Mouse (Mus musculus): ENCODE results near the gene Adcy7.

The Adcy7 gene

DNA sequence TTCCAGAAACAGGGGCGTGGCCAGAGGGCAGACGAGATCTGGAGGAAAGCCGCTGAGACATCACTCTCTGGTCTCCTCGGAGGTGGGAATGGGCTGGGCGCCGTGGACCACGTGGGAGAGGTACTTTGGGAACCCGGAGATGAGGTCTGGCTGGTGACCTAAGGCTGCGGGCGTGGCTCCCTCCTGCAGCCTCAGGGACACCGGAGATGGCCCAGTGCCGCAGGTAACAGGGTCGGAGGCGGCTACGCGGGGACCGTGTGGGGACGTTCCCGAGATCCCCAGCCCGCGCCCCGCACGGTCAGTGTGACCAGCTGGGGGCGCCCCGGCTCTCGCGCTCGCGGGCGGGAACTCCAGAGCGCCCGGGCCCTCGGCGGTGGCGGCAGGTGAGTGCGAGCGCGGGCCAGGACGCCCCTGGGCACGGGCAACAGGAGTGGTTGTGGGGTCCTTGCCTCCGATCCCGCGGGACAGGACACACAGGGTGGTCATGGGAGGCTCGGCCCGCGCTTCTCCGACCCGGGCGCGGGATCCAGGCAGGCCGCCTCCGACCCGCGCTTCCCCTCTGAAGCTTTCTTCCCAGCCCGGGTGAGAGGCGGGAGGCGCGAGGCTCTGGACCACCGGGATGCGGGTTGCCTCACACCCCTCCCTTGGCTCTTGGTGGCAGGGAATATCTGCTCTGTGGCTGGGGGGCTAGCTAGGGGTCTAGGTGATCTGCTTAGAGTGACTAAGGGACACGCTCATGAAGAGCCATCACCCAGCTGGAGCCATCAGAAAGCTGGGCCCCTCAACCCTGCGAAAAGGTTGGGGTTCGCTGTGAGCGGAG is at the start of gene Adcy7:
Adcy7 (plus strand) TSS at position 173 of the 820 bp plus-strand sequence.
- peak; percentile 57 to 66 for DNase-seq

DNA sequence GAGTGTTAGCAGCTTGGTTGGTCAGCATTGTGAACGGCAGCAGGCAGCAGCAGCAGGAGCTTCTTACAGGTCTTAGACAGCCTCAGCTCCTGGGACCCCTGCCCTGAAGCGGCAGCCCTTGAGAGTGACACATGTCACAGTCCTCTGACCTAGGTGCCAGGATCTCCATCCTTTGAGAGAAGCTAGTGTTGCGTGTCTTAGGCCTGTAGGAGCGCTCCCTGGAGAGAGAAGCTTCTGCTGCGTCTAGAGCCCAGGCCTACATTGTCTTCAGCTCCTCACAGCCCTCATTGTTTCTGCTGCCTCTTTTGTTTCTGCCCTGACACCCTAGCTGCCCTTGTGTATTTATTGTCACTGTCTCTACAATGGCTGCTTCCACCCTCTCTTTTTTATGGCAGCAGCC is 46.8 kb upstream of the Adcy7 start:
- DNase-seq, result no peak

DNA sequence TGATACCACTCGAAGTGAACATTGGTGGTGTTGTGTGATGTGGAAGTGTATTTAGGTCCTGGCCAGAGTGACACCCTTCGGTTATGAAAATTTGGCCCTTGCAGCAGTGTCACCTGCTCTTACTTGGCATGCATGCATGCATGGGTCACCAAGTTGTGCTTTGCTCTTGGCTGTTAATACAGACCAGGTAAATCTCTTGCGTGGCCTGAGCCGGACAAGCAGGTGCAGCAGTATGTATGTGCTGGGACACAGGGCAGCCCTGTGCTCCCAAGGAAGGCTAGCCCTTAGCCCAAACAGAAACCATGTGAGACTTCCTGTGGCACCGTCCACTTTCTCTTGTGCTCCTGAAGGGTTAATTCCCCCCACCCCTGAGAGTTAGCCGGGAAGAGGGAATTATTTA is 44.4 kb upstream of the Adcy7 start:
- DNase-seq, result no peak

DNA sequence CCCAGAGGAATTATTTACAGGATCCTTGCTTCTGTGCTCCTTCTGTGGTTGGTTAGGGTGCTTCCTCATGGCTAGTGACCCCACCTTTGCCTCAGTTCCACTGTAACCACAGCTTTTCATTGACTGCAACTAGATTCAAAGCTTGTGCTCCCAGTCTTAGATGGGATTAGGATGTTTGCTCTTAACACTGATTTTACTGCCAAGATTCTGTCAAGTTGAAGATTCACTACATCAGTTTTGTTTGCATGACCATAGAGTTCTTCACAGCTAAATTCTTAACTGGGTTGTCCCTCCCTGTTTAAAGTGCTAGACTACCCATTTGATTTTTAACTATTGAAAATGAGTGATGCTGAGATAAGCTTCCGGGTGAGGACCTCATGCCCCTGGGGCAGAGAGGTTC is 43.9 kb upstream of the Adcy7 start:
- no peak for DNase-seq

DNA sequence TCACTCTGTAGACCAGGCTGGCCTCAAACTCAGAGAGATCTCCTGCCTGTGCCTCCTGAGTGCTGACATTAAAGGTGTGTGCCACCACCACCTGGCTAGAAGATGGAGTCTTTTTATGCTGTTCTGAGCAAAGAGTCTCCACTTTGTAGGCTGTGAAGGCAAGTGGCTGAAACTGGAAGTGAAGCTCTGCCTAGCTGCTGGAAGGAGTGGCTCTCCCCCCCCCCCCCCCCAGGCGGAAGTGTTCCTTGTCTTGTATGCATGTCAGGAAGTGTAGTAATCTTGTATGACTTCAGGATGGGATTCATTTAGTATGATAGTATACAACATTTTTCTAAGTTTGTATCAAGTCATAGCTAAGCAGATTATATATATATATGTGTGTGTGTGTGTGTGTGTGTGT is 43.4 kb upstream of the Adcy7 start:
- DNase-seq, result no peak

DNA sequence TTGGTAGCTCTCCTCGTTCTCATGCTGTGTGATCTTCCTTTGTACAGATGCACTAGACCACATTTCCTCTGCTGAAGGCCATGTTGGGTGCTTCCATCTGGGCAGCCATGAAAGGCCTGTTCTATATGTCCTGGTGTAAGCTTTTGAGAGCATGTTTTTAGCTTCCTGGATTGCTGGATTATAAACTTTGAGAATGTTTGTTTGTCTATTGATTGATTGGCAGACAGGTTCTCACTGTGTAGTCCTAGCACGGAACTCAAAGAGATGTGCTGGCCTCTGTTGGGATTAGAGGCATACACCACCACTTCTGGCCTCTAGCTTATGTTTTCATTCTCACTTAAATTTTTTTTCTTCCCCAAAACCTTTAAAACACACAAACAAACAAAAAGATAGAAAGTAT is 35.5 kb upstream of the Adcy7 start:
- no peak for DNase-seq

DNA sequence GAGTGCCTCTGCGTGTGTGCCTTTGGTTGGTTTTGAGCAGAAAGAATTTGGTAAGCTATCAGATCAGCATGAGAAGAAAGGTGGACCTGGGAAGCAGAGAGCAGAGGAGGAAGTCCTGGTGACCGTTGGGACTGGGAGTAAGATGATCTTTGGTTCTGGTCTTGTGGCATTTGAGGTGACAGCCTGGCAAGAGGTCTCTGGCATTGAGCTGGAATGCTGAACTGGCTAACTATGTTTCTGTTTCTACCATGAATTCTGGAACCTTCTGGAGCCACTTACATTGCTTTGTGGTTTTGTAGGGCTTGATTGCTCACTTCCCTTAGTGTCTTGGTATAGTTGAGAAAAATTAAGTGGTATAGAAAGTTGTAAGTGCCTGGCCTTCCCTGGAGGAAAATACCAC is 34.6 kb upstream of the Adcy7 start:
- DNase-seq, result no peak

DNA sequence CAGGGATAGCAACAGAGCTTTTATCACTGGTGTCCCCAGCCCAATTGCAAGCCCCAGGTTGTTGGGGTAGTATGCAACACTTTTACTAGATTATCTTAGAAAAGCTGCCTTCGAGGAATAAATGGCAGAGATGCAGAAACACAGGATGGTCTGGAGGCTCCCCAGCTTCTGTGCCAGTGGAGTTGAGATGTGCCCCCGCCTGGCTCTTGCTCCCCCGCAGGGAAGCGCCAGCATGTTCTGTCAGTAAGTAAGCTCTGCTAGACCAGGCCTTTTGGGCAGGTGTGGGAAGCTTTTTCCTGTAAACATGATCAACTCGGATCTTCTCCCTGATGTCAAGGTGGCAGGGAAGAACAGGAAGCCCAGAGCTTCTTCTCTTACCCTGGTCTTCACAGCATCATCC is 32.9 kb upstream of the Adcy7 start:
- DNase-seq, result no peak

DNA sequence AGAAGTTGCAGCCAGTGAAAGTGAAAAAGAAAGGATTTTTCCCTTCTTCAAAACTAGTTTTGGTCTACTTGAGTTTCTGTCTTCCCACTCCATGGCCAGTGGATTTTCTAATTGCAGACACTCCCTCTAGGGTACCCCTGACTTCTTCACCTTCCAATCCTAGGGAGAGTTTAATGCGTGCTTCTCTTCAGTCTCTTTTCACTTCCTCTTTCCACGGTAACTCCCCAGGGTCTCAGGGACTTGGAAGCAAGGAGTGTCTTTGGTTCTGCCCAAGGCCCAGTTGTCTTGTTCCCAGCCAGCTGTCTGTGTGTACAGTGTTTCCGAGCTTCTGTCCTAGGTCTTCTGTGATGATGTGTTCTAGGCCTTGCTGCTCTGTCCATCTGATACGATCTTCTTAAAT is 30.3 kb upstream of the Adcy7 start:
- DNase-seq, result no peak

DNA sequence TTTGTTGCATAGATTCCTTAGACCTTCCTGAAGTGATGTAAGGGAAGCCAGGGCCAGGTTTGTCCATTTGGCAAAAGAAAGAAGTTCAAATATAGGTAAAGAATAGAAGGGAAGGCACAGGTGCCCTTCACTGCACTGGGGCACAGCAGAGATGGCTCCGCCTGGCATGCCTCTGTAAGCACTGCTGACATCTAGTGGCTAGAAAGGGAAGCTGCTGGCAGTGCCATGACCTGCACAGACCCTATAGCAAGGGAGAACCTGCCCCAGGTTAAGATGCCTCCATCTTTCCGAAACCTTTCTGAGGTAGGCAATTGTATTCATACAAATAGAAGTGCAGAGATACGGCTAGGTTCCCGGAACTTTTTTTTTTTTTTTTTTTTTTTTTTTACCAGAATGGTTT is 27.9 kb upstream of the Adcy7 start:
- DNase-seq, result peak; percentile 62 to 70

DNA sequence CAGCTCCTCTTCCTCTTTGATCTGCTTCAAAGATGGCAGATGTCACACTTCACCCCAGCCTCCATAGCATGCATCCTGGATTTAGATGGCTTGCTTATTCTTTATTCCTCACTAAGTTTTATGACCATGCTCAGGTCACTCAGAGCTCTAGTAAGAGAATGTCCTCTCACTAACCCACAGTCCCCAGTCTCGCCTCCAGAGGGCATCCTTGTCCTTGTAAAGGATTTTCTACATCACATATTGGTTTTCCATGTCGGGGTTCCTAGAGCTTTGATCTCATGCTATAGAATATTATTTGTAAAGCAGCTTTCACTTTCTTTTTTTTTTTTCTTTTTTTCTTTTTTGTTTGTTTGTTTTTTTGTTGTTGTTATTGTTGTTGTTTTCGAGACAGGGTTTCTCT is 19.4 kb upstream of the Adcy7 start:
- peak; percentile 31 to 32 for DNase-seq

DNA sequence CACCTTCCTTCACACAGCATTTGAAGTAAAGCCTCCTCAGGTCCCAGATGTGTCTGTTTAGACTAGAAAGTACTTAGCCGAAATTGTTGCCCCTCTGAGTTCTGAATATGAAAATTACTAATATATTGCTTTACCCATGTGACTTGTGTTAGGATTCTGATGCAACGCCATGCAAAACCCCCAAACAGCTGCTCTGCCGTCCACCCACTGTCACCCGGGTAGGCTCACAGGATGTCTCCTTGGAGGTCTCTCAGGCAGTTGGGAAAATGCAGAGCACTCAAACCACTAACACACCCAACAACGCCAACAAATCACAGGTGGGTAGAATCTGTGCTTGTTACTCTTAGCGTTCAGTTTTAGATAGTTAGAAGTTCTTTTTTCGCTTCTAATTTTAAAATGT is 17.2 kb upstream of the Adcy7 start:
- no peak for DNase-seq

DNA sequence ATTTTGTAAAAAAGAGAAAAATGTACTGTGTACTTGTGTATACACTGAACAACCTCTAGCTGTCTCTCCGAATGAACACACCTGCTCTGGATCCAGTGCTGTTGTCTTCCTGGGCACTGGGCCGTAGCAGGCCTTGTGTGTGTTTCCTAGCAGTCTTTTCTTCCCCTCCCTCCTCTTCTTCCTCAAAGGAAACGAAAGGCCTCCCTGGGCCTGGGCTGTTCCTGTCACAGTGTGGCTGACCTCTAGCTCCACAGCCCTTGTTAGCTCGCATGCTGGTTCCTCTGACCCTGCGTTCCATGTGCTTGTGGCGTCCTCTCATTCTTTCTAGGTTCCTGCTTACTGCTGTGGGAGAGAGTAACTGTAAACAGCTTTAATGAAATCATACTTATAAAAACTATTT is 14.2 kb upstream of the Adcy7 start:
- DNase-seq, result no peak

DNA sequence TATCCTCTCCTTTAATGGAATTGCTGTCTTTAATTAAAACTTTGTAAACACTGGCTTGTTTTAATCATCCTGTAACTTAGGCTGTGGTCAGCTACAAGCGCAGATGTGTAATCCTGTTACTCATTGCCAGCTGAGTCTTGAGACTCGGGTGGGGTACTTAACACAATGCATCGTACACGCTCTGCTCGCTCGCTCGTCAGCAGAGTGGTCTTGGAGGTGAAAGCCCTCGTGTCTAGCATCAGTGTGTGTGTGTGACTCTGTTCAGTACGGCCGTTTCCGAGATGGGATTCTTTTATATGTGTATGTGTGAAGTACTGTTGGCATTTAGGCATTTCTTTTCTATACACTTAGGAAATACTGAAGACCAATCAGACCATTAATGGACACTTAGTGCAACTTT is 13.7 kb upstream of the Adcy7 start:
- no peak for DNase-seq

DNA sequence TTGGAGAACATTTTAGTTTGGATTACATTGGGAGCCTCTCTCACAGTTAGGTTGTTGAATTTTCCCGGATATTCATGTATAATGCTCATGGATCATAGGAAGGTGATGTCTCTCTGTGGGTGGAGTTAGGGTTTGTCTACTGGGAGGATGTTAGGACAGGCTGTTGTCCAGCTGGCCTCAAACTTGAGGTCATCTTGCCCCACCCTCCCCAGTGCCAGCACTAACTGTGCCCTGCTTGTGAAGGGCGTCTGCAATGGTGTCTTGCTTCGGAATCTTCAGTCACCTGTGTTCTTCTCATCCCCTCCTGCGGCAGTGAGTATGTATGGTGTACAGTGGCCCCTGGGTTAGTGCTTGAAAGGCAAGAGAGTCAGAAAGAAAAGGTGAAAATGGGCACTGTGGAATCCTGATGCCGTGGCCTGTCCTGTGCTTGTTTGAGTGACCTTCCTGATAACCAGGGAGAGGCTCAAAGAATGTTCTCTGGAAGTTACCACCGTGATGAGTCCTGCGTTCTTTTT is 11.7 kb upstream of the Adcy7 start:
- DNase-seq, result no peak

DNA sequence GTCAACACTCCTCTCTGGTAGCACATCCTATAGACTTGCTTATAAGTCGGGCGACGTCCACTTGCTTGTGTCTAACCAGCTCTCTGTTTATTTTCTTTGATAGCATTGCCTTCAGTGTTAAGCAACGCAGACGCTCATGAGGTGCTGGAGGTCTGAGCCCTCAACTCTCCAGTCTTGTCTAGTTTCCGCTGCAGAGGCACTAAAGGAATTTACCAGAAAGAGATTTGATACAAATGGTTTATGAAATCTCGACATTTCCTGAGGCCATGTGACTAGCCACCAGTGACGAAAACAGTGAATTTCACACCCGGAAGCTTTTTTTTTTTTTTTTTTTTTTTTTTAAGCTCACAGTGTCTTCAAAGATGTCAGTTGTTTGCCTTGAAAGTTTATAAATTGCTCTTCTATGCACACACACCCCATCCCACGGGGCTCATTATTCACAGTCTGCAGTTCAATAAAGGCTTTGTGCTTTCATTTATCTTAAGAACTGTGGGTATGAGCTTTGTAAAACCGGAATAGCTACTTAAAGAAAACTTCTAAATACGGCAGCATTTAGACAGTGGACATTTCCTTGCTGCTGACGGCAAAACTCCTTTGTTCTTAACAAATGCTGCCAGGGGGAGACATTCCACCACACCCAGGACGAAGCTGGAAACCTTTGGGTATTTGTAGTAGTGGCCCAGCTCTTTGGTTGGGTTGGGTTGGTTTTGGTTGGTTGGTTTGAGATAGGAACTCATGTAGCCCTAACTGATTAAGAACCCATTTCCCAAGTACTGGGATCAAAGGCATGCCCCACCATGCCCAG is 9.2 kb upstream of the Adcy7 start:
- DNase-seq, result no peak

DNA sequence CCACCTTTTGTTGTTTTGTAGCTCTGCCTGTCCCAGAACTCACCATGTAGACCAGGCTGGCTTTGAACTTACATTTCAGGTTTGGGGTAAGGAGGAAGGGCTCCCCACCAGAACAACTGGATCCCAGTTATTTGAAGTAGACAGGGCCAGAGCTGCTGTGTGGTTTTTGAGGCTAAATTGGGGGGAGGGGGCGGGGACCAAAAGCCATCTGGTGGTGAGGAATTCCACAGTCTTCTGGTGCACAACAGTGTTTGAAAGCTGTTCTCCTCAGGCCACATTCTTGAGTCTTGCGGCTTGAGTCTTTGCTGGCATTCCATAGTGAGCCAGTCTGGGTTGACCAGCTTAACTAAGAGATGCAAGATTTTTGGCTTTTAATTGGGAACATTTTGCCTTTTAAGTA is 6.7 kb upstream of the Adcy7 start:
- DNase-seq, result no peak

DNA sequence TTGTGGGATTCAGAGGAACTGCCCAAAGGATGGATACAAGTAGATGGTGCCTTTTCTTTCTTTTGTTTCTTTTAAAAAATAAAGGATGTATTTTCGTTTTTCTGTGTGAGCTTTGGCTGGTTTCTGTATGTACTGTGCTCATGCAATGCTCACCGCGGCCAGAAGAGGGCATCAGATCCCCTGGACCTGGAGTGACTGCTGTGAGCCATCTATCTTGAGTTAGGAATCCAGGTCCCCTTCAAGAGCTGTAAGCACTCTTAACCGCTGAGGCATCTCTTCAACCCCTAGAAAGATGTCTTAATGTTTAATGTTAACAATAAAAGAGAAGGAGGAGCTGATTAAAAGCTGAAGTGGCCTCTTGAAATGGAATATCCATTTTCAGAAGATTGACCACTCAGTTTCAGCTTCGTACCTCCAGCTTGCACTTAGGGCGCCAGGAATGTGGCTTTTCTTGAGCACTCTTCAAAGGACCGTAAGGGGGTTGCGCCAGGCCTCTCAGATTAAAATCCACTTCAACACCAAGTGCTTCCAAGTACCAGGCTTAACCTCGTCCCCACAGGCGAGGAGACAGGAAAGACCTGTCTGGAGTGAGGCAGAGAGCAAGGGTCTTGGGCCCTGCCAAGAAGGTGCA is 5.9 kb upstream of the Adcy7 start:
- DNase-seq, result peak; percentile 82 to 87

DNA sequence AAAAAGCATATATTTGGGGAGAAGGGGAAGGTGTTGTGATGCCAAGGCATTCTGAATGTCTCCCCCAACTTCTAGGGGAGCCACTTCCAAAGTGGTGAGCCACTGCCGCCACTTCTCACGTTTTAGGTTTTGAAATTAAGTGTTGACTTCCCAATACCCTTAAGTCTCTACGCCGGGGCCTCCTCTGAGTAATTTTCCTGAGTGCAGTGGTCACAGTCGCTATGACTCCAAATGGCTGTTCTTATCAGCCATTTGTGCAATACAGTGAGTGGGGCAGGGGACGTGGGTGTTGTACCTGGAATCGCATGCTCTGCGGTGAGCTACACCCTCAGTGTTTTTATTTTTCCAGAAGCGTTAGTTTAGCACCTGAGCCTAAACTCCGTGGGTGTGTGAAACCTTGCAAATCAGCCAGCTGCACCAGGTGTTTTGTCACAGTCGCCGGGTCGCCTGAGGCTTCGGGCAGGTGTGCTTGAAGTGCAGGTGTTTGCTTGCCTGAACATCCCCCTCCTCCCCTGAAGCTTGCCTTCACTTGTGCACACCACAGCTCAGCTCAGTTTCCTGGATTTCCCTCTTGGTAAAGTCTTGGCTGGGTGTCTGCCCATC is 5.3 kb upstream of the Adcy7 start:
- DNase-seq, result no peak

DNA sequence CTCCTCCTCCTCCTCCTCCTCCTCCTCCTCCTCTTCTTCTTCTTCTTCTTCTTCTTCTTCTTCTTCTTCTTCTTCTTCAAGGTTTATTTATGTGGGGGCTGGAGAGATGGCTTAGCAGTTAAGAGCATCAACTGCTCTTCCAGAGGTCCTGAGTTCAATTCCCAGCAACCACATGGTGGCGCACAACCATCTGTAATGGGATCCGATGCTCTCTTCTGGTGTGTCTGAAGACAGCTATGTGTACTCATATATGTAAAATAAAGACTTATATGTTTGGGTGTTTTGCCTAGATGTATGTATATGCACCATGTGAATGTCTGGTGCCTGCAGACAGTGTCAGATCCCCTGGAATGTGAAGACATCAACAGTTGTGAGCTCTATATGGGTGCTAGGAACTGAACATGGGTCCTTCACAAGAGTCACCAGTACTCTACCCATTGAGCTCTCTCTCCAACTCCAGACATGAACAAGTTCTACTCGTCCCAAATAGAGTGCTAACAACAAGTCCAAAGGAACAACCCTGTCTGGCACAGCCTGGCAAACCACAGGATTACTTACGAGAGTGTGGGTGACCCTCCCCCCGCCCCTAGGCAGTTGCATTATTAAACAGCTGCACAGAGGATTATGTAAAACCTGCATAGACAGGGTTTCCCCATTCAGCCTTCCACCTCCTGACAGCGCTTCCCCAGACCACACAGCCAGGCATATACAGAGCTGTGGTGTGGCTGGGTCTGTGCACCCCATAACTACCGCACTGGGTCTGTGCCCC is 2.9 kb upstream of the Adcy7 start:
- DNase-seq, result no peak

DNA sequence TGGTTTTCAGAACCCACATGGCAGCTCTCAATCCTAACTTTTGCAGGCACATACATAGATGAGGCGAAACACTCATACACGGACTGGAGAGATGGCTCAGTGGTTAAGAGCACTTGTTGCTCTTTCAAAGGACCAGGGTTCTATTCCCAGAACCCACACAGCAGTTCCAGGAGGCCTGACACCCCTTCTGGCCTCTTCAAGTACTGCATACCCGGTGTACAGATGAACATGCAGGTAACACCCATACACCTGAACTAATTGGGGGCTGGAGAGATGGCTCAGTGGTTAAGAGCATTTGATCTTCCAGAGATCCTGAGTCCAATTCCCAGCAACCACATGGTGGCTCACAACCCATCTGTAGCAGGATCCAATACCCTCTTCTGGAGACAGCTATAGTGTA is 2.1 kb upstream of the Adcy7 start:
- DNase-seq, result no peak

DNA sequence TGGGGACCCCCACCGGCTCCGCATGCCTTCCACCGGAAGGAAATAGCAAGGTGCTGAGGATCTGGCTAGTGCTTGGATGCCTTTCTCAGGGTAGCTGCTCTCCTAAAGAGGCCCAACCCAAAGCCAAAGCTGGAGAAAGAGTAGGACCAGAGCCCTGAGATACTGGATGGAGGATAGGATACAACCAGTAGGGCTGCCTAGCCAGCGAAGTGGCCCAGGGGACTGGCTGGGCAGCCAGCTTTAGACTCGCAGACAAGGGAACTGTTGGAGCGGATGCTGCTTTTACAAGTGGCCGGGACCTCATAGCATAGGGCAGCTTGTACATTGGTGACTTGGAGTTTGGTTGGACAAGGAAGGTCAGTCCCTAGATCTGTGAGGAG is 838 bp downstream of the Adcy7 start:
- no peak for DNase-seq

DNA sequence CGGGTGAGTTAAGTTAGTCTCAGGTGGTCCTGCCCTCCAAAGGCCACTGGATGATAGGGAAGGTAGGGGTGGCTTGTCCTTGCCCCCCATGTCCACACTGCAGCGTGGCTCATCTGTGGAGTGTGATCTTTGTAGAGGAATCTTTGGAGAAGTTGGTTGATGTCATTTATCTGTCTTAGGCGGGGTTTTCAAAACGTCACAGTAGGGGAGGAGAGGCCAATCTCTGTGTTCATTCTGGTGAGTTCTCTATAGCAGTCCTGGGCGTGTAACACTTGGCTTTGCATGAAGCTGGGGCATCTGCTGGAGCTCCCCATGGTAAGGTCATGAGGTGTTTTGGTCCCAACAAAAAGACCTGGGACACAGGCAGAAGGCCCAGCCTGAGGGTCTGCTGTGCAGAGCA is 1.9 kb downstream of the Adcy7 start:
- DNase-seq, result no peak
